ENCODE assay signal across 22 mouse cellular contexts in genomic region chr13:69236386-69236785, GRCm38 (mm10).
DNase-seq lines count a peak whose midpoint lies in the region; ATAC-seq and TF ChIP-seq lines count a peak whose summit lies in the region.
"Had no signal": no experiment of that assay in that cellular context is flagged by ENCODE, and none has a peak within 500 bp of the region (broad histone marks: within the 10 kb centered on the region; RNA-seq: fewer than 3 reads in every experiment).

No protein-coding gene starts in this region.

- no peaks in the 10 kb centered on the region for H3K9me3 ChIP-seq in forebrain, embryonic 15.5 days
- no peaks in the 10 kb centered on the region for H3K9me3 ChIP-seq in forebrain, embryonic 11.5 days (ENCODE audit: control insufficient read depth, low read length)
- H3K9me3 ChIP-seq in lung, postnatal 0 days (ENCODE audit: low read length): no peaks in the 10 kb centered on the region; the same call in 1 of the 2 replicates
- no peaks in the 10 kb centered on the region for H3K9me3 ChIP-seq in midbrain, embryonic 11.5 days (ENCODE audit: control insufficient read depth, low read length)
- H3K9me3 ChIP-seq in kidney, embryonic 16.5 days (ENCODE audit: low read length): no peaks in the 10 kb centered on the region
- H3K9me3 ChIP-seq: heart, embryonic 10.5 days; hindbrain, embryonic 13.5 days; limb, embryonic 12.5 days; liver, embryonic 12.5 days; midbrain, embryonic 10.5 days; neural tube, embryonic 12.5 days had no signal

- no peak overlapping the region for H3K4me3 ChIP-seq in forebrain, embryonic 15.5 days
- no peak overlapping the region for H3K4me3 ChIP-seq in forebrain, embryonic 11.5 days (ENCODE audit: low read depth, low read length)
- no peak overlapping the region for H3K4me3 ChIP-seq in lung, postnatal 0 days (ENCODE audit: low read depth, low read length)
- H3K4me3 ChIP-seq in midbrain, embryonic 11.5 days (ENCODE audit: low read depth, low read length): no peak overlapping the region
- H3K4me3 ChIP-seq in kidney, embryonic 16.5 days (ENCODE audit: low read length): no peak overlapping the region
- H3K4me3 ChIP-seq: heart, embryonic 10.5 days; hindbrain, embryonic 13.5 days; limb, embryonic 12.5 days; liver, embryonic 12.5 days; midbrain, embryonic 10.5 days; neural tube, embryonic 12.5 days had no signal

- no peaks in the 10 kb centered on the region for H3K27me3 ChIP-seq in forebrain, embryonic 15.5 days
- no peaks in the 10 kb centered on the region for H3K27me3 ChIP-seq in forebrain, embryonic 11.5 days (ENCODE audit: control insufficient read depth, insufficient read depth, low read length)
- H3K27me3 ChIP-seq in lung, postnatal 0 days (replicated peaks; ENCODE audit: insufficient read depth, low read length): no peaks in the 10 kb centered on the region
- no peaks in the 10 kb centered on the region for H3K27me3 ChIP-seq in midbrain, embryonic 11.5 days (ENCODE audit: control insufficient read depth, insufficient read depth, low read length)
- H3K27me3 ChIP-seq in kidney, embryonic 16.5 days (ENCODE audit: insufficient read depth, low read length): no peaks in the 10 kb centered on the region
- H3K27me3 ChIP-seq: CH12.LX; hindbrain, embryonic 13.5 days; limb, embryonic 12.5 days; liver, embryonic 12.5 days; neural tube, embryonic 12.5 days had no signal

- no peak for TF ChIP-seq EP300 in lung, postnatal 0 days (IDR thresholded peaks at IDR 0.05)

- no peak for TF ChIP-seq CTCF in lung, postnatal 0 days (IDR thresholded peaks at IDR 0.05)

- H3K9ac ChIP-seq in forebrain, embryonic 15.5 days (replicated peaks): no peak overlapping the region
- no peak overlapping the region for H3K9ac ChIP-seq in forebrain, embryonic 11.5 days (ENCODE audit: low read length)
- no peak overlapping the region for H3K9ac ChIP-seq in lung, postnatal 0 days (replicated peaks; ENCODE audit: low read depth)
- no peak overlapping the region for H3K9ac ChIP-seq in midbrain, embryonic 11.5 days (ENCODE audit: low read length)
- H3K9ac ChIP-seq in kidney, embryonic 16.5 days (replicated peaks; ENCODE audit: low read length): no peak overlapping the region
- H3K9ac ChIP-seq: hindbrain, embryonic 13.5 days; limb, embryonic 12.5 days; liver, embryonic 12.5 days; neural tube, embryonic 12.5 days had no signal

- no peak for DNase-seq in forebrain, embryonic 11.5 days (ENCODE audit: low spot score)
- peak; percentile 14 for DNase-seq in lung, postnatal 0 days (ENCODE audit: low spot score)
- no peak for DNase-seq in lung, postnatal 14 days
- DNase-seq in layer of hippocampus, adult 18-20 months (ENCODE audit: low spot score in 2 of 2): peak; percentile 24 to 71
- DNase-seq in layer of hippocampus, postnatal 36 days: peak; percentile 22 to 26
- no peak for DNase-seq in midbrain, embryonic 11.5 days (ENCODE audit: low spot score, missing footprints)
- DNase-seq: adrenal gland, adult 2 months; cerebellum, adult 9-11 months; heart, postnatal 10 days; kidney, adult 8-10 months; kidney, postnatal 25 days; right cerebral cortex, adult 18-20 months had no signal

- ATAC-seq in forebrain, embryonic 15.5 days (replicated peaks): peak; percentile 86
- ATAC-seq in forebrain, embryonic 11.5 days (replicated peaks; ENCODE audit: low FRiP score): no peak
- no peak for ATAC-seq in lung, postnatal 0 days
- no peak for ATAC-seq in midbrain, embryonic 11.5 days (ENCODE audit: low FRiP score)
- no peak for ATAC-seq in kidney, embryonic 16.5 days (ENCODE audit: low FRiP score, low TSS enrichment)
- ATAC-seq: liver, embryonic 12.5 days had no signal

- H3K36me3 ChIP-seq in forebrain, embryonic 15.5 days: no peaks in the 10 kb centered on the region
- H3K36me3 ChIP-seq in forebrain, embryonic 11.5 days (ENCODE audit: control insufficient read depth, insufficient read depth, low read length): no peaks in the 10 kb centered on the region
- no peaks in the 10 kb centered on the region for H3K36me3 ChIP-seq in lung, postnatal 0 days (ENCODE audit: insufficient read depth, low read length)
- H3K36me3 ChIP-seq in midbrain, embryonic 11.5 days (ENCODE audit: control insufficient read depth, insufficient read depth, low read length): no peaks in the 10 kb centered on the region
- H3K36me3 ChIP-seq in kidney, embryonic 16.5 days (ENCODE audit: insufficient read depth, low read length): no peaks in the 10 kb centered on the region
- H3K36me3 ChIP-seq: heart, embryonic 10.5 days; hindbrain, embryonic 13.5 days; limb, embryonic 12.5 days; liver, embryonic 12.5 days; midbrain, embryonic 10.5 days; neural tube, embryonic 12.5 days had no signal

- H3K4me2 ChIP-seq in forebrain, embryonic 15.5 days (replicated peaks): no peak overlapping the region
- no peak overlapping the region for H3K4me2 ChIP-seq in forebrain, embryonic 11.5 days (ENCODE audit: low read depth, low read length, severe bottlenecking)
- no peak overlapping the region for H3K4me2 ChIP-seq in lung, postnatal 0 days (replicated peaks; ENCODE audit: low read depth, low read length)
- H3K4me2 ChIP-seq in midbrain, embryonic 11.5 days: no peak overlapping the region
- no peak overlapping the region for H3K4me2 ChIP-seq in kidney, embryonic 16.5 days (replicated peaks; ENCODE audit: low read depth, low read length)
- H3K4me2 ChIP-seq: hindbrain, embryonic 13.5 days; limb, embryonic 12.5 days; liver, embryonic 12.5 days; neural tube, embryonic 12.5 days had no signal

- WGBS in forebrain, embryonic 15.5 days: 70% methylated on average over 5 of the region's 5 CpGs
- 90% methylated on average over 5 of the region's 5 CpGs for WGBS in forebrain, embryonic 11.5 days
- 51% methylated on average over 5 of the region's 5 CpGs for WGBS in lung, postnatal 0 days
- 92% methylated on average over 5 of the region's 5 CpGs for WGBS in midbrain, embryonic 11.5 days
- 86% methylated on average over 5 of the region's 5 CpGs for WGBS in kidney, embryonic 16.5 days

- H3K4me1 ChIP-seq in forebrain, embryonic 15.5 days: 0 out of 2 replicates have a peak, but pooled peaks cover 2% of the 10 kb centered on the region
- H3K4me1 ChIP-seq in forebrain, embryonic 11.5 days (replicated peaks; ENCODE audit: control insufficient read depth, insufficient read depth, low read length): no peaks in the 10 kb centered on the region
- H3K4me1 ChIP-seq in lung, postnatal 0 days (ENCODE audit: insufficient read depth, low read depth, low read length): no peaks in the 10 kb centered on the region
- no peaks in the 10 kb centered on the region for H3K4me1 ChIP-seq in midbrain, embryonic 11.5 days (ENCODE audit: control insufficient read depth, insufficient read depth, low read length)
- H3K4me1 ChIP-seq in kidney, embryonic 16.5 days (ENCODE audit: insufficient read depth, low read length): no peaks in the 10 kb centered on the region
- H3K4me1 ChIP-seq: heart, embryonic 10.5 days; hindbrain, embryonic 13.5 days; limb, embryonic 12.5 days; liver, embryonic 12.5 days; midbrain, embryonic 10.5 days; neural tube, embryonic 12.5 days had no signal

- H3K27ac ChIP-seq in forebrain, embryonic 15.5 days (replicated peaks): peak overlapping the region; percentile 19; the same call in 1 of the 2 replicates
- no peak overlapping the region for H3K27ac ChIP-seq in forebrain, embryonic 11.5 days (ENCODE audit: low read depth, low read length)
- H3K27ac ChIP-seq in lung, postnatal 0 days (ENCODE audit: low read length): no peak overlapping the region
- H3K27ac ChIP-seq in midbrain, embryonic 11.5 days (ENCODE audit: low read depth, low read length): no peak overlapping the region
- no peak overlapping the region for H3K27ac ChIP-seq in kidney, embryonic 16.5 days (ENCODE audit: low read length)
- H3K27ac ChIP-seq: heart, embryonic 10.5 days; hindbrain, embryonic 13.5 days; limb, embryonic 12.5 days; liver, embryonic 12.5 days; macrophage; midbrain, embryonic 10.5 days; neural tube, embryonic 12.5 days had no signal

Comparison
In these comparisons a context has a peak if more than half of its experiments do, and no peak if none do; other contexts are left out.
1. DNase-seq: peak in lung, postnatal 0 days (single experiment), layer of hippocampus, adult 18-20 months (2 of 2) and layer of hippocampus, postnatal 36 days (2 of 2); none in forebrain, embryonic 11.5 days (single experiment), lung, postnatal 14 days (single experiment) and midbrain, embryonic 11.5 days (single experiment).